Mouse (Mus musculus) retina, postnatal 1 day (tissue): Measurements from ENCODE around the gene Dnajc16.
A peak's percentile ranks its signal among the peaks of the same experiment; 100 is the strongest.

Experiments used
- DNase-seq: peaks from one replicate; pipeline ENCODE4 v3.0.0-alpha.2; 2012

Gene Dnajc16

DNA sequence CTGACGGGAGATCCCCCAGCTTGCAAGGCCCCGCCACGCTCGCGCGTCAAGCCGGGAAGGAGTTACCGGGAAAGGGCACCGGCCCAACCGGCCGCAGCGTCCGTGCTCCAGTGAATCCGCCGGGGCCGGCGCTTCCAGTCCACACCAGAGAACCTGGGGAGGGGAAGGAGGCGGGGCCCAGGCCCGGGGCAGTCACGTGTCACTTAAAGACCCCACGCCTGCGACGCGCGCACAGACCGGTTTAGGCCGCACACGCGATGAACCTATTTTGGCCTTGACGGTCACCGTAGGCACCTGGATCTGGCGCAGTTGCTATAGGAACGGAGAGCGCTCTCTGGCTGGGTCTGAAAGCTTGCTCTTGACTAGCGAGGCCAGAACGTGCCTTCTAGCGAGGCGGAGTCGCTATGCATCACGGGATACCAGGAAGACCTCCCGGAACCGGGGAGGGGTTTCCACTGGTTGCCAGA is at the start of gene Dnajc16:
Gene Dnajc16 (minus strand): TSS at position 408 of the 467 bp plus-strand sequence.
- peak; percentile 100 for DNase-seq

GRCm38 (mm10) chr4:141834536-141835095 is 43.9 kb upstream of the Dnajc16 start:
- no peak for DNase-seq

GRCm38 (mm10) chr4:141833911-141834310 is 43.2 kb upstream of the Dnajc16 start:
- DNase-seq = no peak

GRCm38 (mm10) chr4:141831361-141831760 is 40.6 kb upstream of the Dnajc16 start:
- no peak for DNase-seq

DNA sequence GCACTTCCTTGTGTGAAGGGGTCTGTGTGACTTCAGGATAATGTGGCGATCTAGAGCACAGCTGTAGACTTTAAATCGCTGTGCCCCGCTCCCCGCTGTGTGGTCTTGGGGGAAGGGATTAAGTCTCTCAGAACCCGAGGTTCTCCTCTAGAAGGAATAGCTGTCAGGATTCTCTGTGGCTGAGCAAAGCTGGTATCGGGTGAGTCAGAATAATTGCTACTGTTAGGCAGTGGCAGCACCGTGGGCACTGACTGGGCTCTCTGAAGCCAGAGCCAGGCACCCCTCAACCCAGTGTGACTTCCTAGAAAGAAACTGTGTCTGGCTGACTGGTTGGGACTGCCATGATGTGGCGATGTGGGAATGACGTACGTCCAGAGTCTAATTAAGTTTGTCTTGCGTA is 39.6 kb upstream of the Dnajc16 start:
- DNase-seq = peak; percentile 16

GRCm38 (mm10) chr4:141828177-141828576 is 37.4 kb upstream of the Dnajc16 start:
- no peak for DNase-seq

- DNase-seq = no peak
Observed at GRCm38 (mm10) chr4:141827401-141827800, 36.7 kb upstream of the Dnajc16 start.

DNA sequence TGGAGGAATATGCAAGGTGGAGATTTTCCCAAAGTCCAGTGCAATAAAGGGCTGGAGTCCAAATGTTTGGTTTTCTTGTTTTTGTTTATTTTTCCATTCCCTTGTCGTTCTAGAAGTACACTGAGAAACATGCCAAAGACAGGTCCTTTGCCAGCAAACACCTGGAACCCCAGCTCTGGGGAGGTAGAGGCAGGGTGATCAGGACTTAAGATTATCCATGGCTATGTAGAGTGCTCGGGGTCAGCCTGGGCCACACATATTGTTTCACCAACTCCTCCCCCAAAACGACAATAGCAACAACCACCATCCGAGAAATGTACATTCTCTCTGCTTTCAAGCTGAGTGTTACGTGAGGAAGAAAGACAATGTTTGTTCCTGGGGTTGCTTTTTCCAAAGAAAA is 35.3 kb upstream of the Dnajc16 start, which contains the start of gene Cela2a:
Gene Cela2a (minus strand): TSS at position 101 of the 400 bp plus-strand sequence.
- no peak for DNase-seq

- DNase-seq = peak; percentile 50
Observed at GRCm38 (mm10) chr4:141822979-141823378, 32.2 kb upstream of the Dnajc16 start.

DNA sequence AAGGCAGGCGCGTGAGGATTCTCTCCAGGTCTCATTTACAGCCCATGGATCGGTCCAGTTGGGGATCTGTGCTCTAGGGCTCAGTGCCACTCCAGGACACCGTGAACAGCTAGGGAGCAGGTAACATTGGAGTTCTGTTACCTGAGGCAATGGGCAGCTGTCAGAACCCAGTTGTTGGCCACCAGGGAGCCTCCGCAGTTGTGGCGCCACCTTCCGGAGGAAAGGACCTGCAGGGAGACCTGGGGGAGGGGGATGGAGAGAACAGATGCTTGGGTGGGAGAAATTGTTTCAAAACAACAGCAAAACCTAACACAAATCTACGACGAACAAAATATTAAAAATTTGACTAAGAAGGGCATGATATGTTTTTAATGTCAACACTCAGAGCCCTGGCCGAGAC is 31.4 kb upstream of the Dnajc16 start:
- peak; percentile 31 for DNase-seq

DNA sequence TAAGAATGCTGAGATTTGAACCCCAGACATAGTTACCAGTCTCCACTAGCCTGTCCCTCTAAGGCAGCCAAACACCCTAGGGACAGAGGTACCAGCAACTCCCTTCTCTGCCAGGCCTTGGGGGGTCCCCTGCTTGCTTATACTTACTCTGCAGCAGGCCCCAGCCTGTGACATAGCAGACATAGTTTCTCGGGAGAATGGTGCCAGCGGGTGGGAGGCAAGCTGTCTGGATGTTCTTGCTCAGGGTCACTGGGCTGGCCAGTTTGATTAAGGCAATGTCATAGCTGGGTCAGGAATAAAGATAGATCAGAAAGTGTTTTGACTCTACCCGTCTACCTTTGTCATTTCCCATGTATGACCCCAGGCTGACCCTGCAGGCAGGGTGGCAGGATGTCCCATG is 30.4 kb upstream of the Dnajc16 start:
- DNase-seq = no peak

DNA sequence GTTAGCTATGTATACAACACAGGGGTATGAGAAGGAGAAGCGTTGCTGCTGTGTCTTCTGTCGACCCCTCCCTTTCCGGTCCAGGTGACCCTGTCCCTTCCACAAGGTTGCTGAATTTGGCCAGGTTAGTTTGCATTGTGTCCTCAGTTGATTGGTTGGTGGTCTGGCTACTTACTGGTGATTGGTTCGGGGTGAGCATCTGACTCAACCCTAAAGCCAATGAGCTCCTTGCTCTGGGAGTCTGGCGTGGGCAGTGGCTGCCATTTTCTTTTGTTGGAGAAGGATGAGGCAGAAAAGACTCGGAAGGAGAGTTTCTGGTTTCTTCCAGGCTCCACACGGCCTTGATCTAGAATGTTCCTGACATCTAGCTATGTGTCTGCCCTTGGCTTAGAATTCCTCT is 28.6 kb upstream of the Dnajc16 start:
- DNase-seq = no peak

- no peak for DNase-seq
Observed at GRCm38 (mm10) chr4:141818861-141819260, 28.1 kb upstream of the Dnajc16 start.

DNA sequence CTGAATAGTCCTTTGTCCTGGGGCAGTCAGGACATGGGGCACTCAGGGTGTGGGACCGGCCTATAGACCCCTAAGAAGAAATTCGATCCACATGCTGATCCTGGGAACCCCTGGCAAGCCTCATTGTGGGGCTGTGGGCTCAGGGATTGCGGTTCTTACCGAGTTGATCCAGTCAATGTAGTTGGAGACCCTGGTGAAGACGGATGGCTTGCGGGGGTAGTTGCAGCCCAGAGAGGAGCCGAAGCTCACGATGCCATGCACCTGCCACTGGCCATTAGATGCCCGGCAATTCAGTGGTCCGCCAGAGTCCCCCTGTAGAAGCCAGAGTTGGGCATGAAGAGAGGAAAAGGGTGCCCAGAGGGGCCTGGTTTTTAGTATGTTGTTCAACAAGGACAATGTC is 27.0 kb upstream of the Dnajc16 start:
- no peak for DNase-seq

DNA sequence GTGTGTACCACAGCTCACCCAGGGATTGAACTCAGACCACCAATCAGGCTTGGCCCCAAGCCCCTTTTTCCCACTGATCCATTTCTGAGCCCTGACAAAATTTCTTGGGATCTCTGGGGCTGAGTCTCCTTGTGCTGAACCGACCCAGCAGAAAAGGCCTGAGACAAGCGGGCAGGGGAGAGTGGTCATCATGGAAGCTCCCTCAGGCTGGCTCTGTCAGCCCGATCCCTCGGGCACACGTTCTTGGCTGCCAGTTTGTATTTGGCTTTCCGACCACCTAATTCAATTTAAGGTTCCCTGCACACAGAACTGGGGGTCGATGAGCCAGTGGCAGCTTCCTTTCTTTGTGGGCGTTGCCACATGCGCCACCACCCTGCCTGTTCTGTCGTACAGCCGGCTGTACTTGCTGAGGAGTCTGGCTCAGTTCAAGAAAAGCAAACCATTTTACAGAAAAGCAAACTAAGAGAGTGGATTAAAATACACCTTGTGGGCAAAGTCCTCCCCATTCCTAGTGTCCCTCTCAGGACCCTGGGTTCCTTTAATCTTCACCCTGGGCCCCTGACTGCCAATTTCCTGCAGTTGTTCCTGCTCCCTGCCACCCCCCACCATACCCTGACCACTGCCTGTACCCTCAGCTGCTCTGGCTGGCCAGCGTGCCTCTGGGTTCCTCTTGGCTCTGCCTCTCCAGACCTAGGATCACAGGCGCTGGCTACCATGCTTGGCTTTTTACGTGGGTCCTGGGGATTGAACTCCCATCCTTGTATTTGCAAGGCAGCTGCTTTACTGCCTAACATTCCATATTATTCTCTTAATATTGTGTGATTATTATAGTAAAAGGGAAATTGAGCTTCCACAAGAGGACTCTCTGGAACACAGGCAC is 26.3 kb upstream of the Dnajc16 start:
- no peak for DNase-seq

DNA sequence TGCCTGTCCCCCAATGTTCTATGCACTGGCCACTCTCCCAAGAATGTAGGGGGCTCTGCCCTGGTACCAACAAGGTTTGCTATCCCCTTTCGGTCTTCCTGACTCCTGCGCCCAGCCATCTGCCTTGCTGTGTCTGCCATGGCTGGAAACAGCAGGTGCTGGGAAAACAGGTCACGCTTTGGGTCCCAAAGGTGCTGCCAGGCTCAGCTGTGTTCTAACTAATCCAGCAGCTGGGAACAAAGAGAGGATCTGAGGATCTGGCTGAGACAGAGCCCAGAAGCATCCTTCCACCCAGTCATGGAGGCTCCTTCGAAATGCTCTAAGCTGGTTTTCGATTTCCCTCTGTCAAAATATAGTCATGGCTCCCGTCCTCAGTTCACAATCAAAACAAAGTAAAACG is 25.5 kb upstream of the Dnajc16 start:
- DNase-seq = no peak

DNA sequence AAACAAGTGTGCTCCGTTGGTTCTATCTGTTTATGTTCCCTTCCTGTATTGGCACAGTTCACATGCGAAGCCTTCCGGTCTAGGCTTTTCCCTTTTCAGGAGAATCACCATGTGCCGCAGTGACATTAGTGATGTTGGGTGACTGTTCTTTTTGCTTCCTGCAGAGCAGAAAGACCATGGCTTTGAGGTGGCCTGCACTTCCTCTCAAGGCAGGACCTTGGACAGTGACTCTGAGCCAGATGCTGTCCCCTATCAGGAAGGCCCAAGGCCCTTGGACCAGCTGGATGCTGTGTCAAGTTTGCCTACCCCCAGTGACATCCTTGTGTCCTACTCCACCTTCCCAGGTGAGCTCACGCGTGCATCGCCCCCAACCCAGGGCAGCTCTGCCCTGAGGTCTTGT is 20.6 kb upstream of the Dnajc16 start:
- no peak for DNase-seq

- DNase-seq = no peak
Observed at GRCm38 (mm10) chr4:141810975-141811374, 20.2 kb upstream of the Dnajc16 start.

- DNase-seq = peak; percentile 77
Observed at GRCm38 (mm10) chr4:141809850-141810464, 19.2 kb upstream of the Dnajc16 start.

- DNase-seq = no peak
Observed at GRCm38 (mm10) chr4:141805886-141806285, 15.2 kb upstream of the Dnajc16 start.

- no peak for DNase-seq
Observed at GRCm38 (mm10) chr4:141804105-141804504, 13.4 kb upstream of the Dnajc16 start.

DNA sequence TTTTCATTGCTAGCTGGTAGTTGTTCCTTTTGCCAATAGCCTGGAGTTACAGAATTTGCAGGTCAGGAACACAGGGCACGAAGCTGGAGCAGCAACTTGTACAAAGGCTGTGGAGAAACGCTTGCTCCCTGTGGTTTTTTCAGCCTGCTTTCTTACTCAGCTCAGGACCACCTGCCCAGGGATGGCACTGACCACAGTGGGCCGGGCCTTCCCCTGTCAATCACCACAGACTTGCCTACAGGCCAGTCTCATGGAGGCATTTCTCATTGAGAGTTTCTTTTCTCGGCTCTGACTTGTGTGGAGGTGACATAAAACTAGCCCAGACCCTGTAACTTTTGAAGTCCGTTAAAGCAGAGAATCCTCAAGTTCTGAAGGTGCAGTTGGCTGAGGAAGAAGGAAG is 6.8 kb upstream of the Dnajc16 start:
- DNase-seq = no peak

- DNase-seq = no peak
Observed at GRCm38 (mm10) chr4:141796954-141797353, 6.2 kb upstream of the Dnajc16 start.

- DNase-seq = no peak
Observed at GRCm38 (mm10) chr4:141796356-141796755, 5.6 kb upstream of the Dnajc16 start.
